Mouse (Mus musculus) cortical plate, adult 2 months (tissue): Measurements from ENCODE around the gene Lrp11.

Experiments used
- CTCF ChIP-seq: fragments of 200-500 bp; IDR thresholded peaks from 2 replicates; pipeline ENCODE4 v1.5.1; 2011; ENCODE audit warnings: mild to moderate bottlenecking, control low read depth, low read length; ENCODE audit not compliant: insufficient read depth; ENCODE audit errors: extremely low read depth
- POLR2A ChIP-seq: fragments of 200-500 bp; IDR thresholded peaks from 2 replicates; pipeline ENCODE4 v1.6.1; 2011; ENCODE audit warnings: mild to moderate bottlenecking, low read length, control low read depth; ENCODE audit not compliant: insufficient read depth; ENCODE audit errors: extremely low read depth

DNA sequence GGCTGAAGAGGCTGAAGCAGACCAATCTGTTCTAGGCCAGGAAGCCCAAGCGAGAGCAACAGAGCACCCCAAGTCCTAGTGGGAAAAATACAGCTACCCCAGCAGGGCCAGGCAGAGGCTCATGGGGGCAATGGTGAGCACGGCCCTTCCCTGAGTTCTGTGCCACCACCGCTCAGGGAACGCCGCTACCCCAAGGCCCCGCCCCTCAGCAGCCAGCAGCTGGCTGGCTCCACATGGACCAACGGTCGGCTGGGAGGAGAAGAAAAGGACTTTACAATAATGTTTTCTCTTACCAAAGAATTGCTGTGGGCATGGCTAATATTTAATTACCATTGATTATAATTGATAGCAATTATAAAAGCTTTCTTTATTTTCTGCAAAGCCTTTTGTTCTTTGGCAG lies 25.2 kb downstream of the Lrp11 start:
- no peak for TF ChIP-seq CTCF
- TF ChIP-seq POLR2A = no peak
